Mouse (Mus musculus) stomach, embryonic 14.5 days (tissue): ENCODE results near the gene Zc3hav1l. TPM values are rescaled to one million over a fixed set of nuclear protein-coding genes. Genes with fewer than 3 reads are reported as not detected.

Experiments
- ATAC-seq: fragments of 200-750 bp; cut with Nextera tagmentation; 2 replicates; pipeline ENCODE4 v1.8.0; 2017; ENCODE audit warnings: low read depth, moderate TSS enrichment; ENCODE audit not compliant: insufficient number of reproducible peaks, insufficient read depth, low FRiP score
- H3K27ac ChIP-seq: fragments of 300-500 bp; sonication (generic); 2 replicates; pipeline ENCODE4 v1.5.1; 2014; ENCODE audit warnings: mild to moderate bottlenecking, low read length, moderate library complexity, mixed read lengths
- H3K27me3 ChIP-seq: fragments of 300-500 bp; sonication (generic); 2 replicates; pipeline ENCODE4 v1.6.1; 2014; ENCODE audit warnings: low read length, control low read depth, mixed read lengths; ENCODE audit not compliant: control insufficient read depth, insufficient read depth
- H3K36me3 ChIP-seq: fragments of 300-500 bp; sonication (generic); 2 replicates; pipeline ENCODE4 v1.6.1; 2014; ENCODE audit warnings: mild to moderate bottlenecking, control low read depth, low read length, moderate library complexity, mixed read lengths; ENCODE audit not compliant: control insufficient read depth, insufficient read depth
- H3K4me1 ChIP-seq: fragments of 300-500 bp; sonication (generic); 2 replicates; pipeline ENCODE4 v1.6.1; 2014; ENCODE audit warnings: low read length, control low read depth, mixed read lengths; ENCODE audit not compliant: control insufficient read depth, insufficient read depth
- H3K4me2 ChIP-seq: fragments of 300-500 bp; sonication (generic); replicated peaks from 2 replicates; pipeline ENCODE4 v1.6.1; 2014; ENCODE audit warnings: low read depth, low read length, control low read depth
- H3K4me3 ChIP-seq: fragments of 300-500 bp; sonication (generic); 2 replicates; pipeline ENCODE4 v1.5.1; 2014; ENCODE audit warnings: low read depth, low read length, control low read depth
- H3K9ac ChIP-seq: fragments of 300-500 bp; sonication (generic); replicated peaks from 2 replicates; pipeline ENCODE4 v1.6.1; 2014; ENCODE audit warnings: low read depth, mild to moderate bottlenecking, control low read depth, low read length, moderate library complexity, mixed read lengths
- H3K9me3 ChIP-seq: fragments of 300-500 bp; sonication (generic); 2 replicates; pipeline ENCODE4 v1.6.1; 2016; ENCODE audit warnings: low read depth, low read length, control low read depth; ENCODE audit not compliant: control insufficient read depth
- WGBS: fragments of 180-500 bp; shearing (Covaris S2); extraction: QIAGEN DNeasy Blood & Tissue Kit; methylation state at CpG from one replicate; pipeline ENCODE4 v1.1.7; 2014; 5-methylcytosine and 5-hydroxymethylcytosine counted together
- polyA plus RNA-seq: library from polyadenylated mRNA; unstranded; fragments of >200 nt; fragmentation: Nextera tagmentation; extraction: Ambion mirVana; gene quantifications from 2 replicates; pipeline ENCODE4 v1.2.1, GENCODE M21; 2014

Gene Zc3hav1l
- polyA plus RNA-seq, result 13.3 and 14.8 TPM in 2 replicates

- 0% methylated on average over 68 of the region's 70 CpGs for WGBS
Observed at GRCm38 (mm10) chr6:38298761-38299401, at the start of gene Zc3hav1l. Zc3hav1l (minus strand) TSS chr6:38299259.

GRCm38 (mm10) chr6:38347875-38348274 is 48.8 kb upstream of the Zc3hav1l start:
- H3K27me3 ChIP-seq, result peaks cover 5% of the 10 kb centered on the region
- WGBS, result 74% methylated on average over 5 of the region's 5 CpGs
- no peak overlapping the region for H3K4me2 ChIP-seq
- no peak overlapping the region for H3K4me3 ChIP-seq
- H3K36me3 ChIP-seq, result no peaks in the 10 kb centered on the region
- no peaks in the 10 kb centered on the region for H3K4me1 ChIP-seq
- no peak for ATAC-seq
- H3K9me3 ChIP-seq, result no peaks in the 10 kb centered on the region
- no peak overlapping the region for H3K27ac ChIP-seq
- no peak overlapping the region for H3K9ac ChIP-seq

More at GRCm38 (mm10) chr6:38298761-38299401, at the start of gene Zc3hav1l:
- Histone ChIP-seq H3K36me3 (peaks cover 22% of the 10 kb centered on the region), H3K9ac (peak within 1 kb of the TSS; percentile 95), H3K4me1 (0 out of 2 replicates have a peak, but pooled peaks cover 6% of the 10 kb centered on the region), H3K27me3 (no peaks in the 10 kb centered on the region), H3K4me2 (peak within 1 kb of the TSS; percentile 45), H3K4me3 (peak within 1 kb of the TSS; percentile 75), H3K9me3 (no peaks in the 10 kb centered on the region), H3K27ac (peak within 1 kb of the TSS; percentile 97)
- peak; percentile 98 for ATAC-seq

GRCm38 (mm10) chr6:38345796-38346195 is 46.7 kb upstream of the Zc3hav1l start:
- ATAC-seq, result peak; percentile 71; the same call in 1 of the 2 replicates

DNA sequence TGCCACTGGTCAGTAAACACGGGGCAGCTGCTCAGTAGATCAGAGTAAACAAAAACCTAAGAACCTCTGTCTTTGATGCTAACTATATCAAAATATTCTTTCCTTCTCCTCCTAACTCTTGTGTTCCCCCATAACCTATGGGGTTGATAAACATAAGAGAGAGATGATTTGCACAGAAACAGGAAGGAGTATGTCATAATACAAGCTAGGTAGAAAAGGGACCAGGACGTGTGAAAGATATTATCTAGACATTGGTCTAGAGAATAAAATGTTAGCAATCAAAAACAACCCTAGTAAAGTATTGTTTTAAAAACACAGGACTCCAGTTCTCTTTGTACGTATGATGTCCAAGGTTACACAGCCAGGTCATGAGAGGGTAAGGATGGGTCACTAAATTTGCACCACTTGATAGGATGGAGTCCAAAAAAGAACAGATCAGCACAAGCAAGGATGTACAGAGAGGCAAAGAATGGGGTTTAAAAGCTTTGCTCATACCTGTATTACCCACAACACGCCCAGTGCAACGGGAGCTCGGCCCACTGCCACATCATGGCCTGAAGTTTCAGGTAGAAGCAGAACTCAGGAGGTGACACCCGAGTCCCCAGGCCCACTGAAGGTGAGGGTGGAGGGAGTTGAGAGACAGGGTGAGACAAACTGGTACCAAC is 45.1 kb upstream of the Zc3hav1l start:
- Histone ChIP-seq H3K27ac (no peak overlapping the region), H3K9ac (no peak overlapping the region), H3K4me2 (no peak overlapping the region), H3K27me3 (no peaks in the 10 kb centered on the region), H3K4me3 (no peak overlapping the region), H3K36me3 (no peaks in the 10 kb centered on the region), H3K9me3 (no peaks in the 10 kb centered on the region), H3K4me1 (no peaks in the 10 kb centered on the region)
- ATAC-seq, result no peak
- 80% methylated on average over 7 of the region's 7 CpGs for WGBS

More at GRCm38 (mm10) chr6:38345796-38346195, 46.7 kb upstream of the Zc3hav1l start:
- H3K9me3 ChIP-seq, result no peaks in the 10 kb centered on the region
- H3K27ac ChIP-seq, result no peak overlapping the region
- no peak overlapping the region for H3K4me2 ChIP-seq
- H3K9ac ChIP-seq, result no peak overlapping the region
- WGBS, result 46% methylated on average over 7 of the region's 7 CpGs
- no peak overlapping the region for H3K4me3 ChIP-seq
- H3K4me1 ChIP-seq, result no peaks in the 10 kb centered on the region
- no peaks in the 10 kb centered on the region for H3K36me3 ChIP-seq
- no peaks in the 10 kb centered on the region; the same call in 1 of the 2 replicates for H3K27me3 ChIP-seq

DNA sequence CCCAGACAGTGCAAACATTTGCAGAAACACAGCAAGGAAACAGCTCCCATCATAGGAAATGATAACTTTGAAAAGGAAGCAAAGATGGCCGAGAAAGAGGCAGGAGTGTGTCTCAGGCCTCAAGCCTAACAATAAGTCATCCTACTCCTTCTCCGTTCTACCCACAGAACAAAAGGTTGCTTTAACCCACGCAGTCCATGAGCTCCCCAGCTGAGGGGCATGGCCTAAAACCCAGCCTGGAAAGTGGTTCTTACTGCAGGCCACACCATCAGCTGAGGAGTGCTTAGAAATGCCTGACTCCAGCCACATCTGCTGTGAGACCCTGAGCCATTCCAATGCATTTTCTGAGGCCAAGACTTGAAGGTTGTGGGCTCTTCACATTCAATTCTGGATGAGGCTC is 44.5 kb upstream of the Zc3hav1l start:
- no peak for ATAC-seq
- Histone ChIP-seq H3K27ac (no peak overlapping the region), H3K36me3 (no peaks in the 10 kb centered on the region), H3K9me3 (no peaks in the 10 kb centered on the region), H3K27me3 (no peaks in the 10 kb centered on the region), H3K4me3 (no peak overlapping the region), H3K9ac (no peak overlapping the region), H3K4me2 (no peak overlapping the region), H3K4me1 (no peaks in the 10 kb centered on the region)
- WGBS, result 54% methylated on average over 3 of the region's 3 CpGs

DNA sequence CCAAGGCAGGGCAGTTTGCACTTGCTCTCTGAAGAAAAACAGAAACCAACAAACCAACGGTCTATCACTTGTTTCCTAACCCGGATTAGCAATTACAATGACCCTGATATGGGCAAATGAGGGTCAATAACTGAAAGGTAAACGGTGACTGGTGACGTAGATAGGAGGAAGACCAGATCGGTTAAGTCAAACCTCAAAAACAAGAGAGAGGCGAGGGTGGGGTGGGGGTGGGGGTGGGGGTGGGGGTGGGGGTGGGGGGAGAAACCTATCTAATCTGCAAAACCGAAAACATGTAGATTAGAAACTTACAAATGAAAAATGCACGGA is 43.6 kb upstream of the Zc3hav1l start:
- H3K4me3 ChIP-seq, result no peak overlapping the region
- no peaks in the 10 kb centered on the region for H3K4me1 ChIP-seq
- no peak for ATAC-seq
- H3K4me2 ChIP-seq, result no peak overlapping the region
- WGBS, result 66% methylated on average over 8 of the region's 8 CpGs
- no peaks in the 10 kb centered on the region for H3K27me3 ChIP-seq
- H3K9ac ChIP-seq, result no peak overlapping the region
- no peaks in the 10 kb centered on the region for H3K36me3 ChIP-seq
- H3K9me3 ChIP-seq, result no peaks in the 10 kb centered on the region
- H3K27ac ChIP-seq, result no peak overlapping the region

GRCm38 (mm10) chr6:38341751-38342665 is 42.9 kb upstream of the Zc3hav1l start:
- no peak overlapping the region for H3K4me2 ChIP-seq
- no peaks in the 10 kb centered on the region for H3K9me3 ChIP-seq
- H3K27ac ChIP-seq, result no peak overlapping the region
- H3K4me1 ChIP-seq, result no peaks in the 10 kb centered on the region
- H3K36me3 ChIP-seq, result no peaks in the 10 kb centered on the region
- peak; percentile 84; the same call in 1 of the 2 replicates for ATAC-seq
- H3K4me3 ChIP-seq, result no peak overlapping the region
- H3K9ac ChIP-seq, result no peak overlapping the region
- 34% methylated on average over 11 of the region's 11 CpGs for whole genome bisulfite sequencing
- H3K27me3 ChIP-seq, result no peaks in the 10 kb centered on the region

DNA sequence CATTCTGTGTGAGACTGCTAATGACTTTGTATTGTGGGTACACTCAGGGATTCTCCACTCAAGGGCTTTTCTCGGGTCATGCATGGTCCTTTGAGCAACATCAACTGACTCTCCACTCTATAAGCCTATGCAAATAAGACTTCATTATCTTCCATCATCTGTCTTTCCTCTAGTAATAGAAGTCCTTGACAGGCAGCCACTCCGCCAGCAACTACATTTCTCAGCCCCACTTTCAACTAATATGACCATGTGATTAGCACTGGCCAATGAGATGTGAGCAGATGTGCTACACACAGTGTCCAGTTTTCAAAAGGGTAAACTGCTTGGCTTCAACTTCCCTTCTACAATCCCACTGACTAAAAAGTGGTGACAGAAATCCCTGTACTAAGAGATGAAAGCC is 40.0 kb upstream of the Zc3hav1l start:
- no peak for ATAC-seq
- H3K9me3 ChIP-seq, result no peaks in the 10 kb centered on the region
- H3K36me3 ChIP-seq, result no peaks in the 10 kb centered on the region
- H3K9ac ChIP-seq, result no peak overlapping the region
- H3K27me3 ChIP-seq, result no peaks in the 10 kb centered on the region
- no peak overlapping the region for H3K4me2 ChIP-seq
- no peak overlapping the region for H3K4me3 ChIP-seq
- no peaks in the 10 kb centered on the region for H3K4me1 ChIP-seq
- WGBS, result 69% methylated on average over 2 of the region's 2 CpGs
- no peak overlapping the region for H3K27ac ChIP-seq
